Mouse (Mus musculus): ENCODE measurements at regions not wholly inside any gene's neighbourhood (a gene's known extent, or its start where the extent isn't known, plus 50 kb on each side); places are given as distances from the start of the nearest gene placed in this dataset.
A peak's percentile ranks its signal among the peaks of the same experiment; 100 is the strongest.

DNA sequence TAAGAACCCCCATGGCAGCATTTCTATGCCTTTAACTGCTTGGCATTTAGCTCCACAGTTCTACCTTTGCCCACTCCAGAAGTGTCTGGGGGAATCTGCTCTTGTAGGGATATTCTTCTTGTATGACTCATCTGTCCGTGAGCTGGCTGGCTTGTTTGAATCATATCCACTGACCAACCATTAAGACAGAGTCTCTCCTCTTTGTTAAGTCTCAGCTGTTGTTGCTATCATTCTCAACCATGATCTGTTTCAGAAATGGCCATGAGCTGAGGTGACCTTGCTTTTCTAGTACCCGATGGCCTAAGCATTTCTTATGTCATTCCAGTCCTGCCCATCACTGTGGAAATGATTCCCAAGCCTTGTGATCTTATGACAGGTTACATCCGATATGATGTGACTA, 161.8 kb downstream of the 4930564D02Rik start:
- DNase-seq: no peak

DNA sequence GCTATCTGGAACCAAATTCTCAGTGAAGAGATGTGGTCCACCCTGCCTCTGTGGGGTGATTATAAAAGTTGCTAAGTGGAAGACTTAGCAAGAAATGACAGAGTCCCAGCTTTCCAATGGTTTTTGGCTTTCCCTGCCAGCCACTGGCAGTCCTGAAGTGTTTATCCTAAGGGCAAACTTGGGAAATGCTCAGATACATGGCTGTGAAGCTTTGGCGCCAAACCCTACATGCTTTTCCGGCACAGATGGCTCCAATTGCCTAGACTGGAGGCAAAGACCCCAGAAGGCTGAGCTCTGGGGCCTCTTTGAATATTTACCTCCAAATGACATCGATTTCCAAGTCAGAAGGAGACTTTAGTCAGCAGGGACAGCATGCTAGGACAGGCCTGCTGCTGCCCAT, 174.4 kb downstream of the 4930564D02Rik start:
- no peak for DNase-seq

DNA sequence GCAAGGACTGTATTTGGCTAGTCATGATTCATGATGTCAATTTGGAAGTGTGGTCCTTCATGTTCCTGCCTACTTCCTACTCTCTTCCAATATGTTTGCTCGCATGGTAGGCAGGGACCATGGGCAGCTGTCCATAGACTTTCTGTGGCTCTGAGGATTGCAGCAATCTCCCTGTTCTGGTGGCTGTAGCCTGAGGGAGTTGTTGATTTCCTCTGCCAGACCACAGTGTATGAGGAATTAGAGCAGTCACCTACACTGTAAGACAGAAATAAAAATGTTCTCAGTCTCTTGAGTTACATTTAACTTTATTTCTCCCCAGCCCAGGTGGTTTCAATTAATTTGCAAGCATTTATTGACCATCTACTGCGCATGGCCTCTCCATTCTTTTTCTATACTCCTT, 190.5 kb downstream of the 4930564D02Rik start:
- no peak for DNase-seq

DNA sequence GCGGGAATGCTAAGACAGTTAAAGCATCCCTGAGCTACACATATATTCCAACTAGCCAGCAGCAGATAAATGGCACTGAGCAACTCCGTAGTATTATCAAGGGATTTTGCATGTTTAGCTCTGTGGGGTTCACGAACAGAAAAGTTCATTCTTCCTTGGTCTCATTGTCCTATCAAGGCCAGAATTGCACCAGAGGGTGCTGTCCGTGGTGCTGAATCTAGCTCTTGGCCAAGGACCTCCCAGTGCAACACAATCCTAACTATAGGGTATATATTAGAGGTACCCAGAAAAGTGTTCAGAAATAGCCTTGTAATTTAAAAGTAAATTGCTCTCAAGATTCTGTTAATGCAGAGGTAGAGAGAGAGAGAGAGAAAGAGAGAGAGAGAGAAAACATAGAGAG, 176.9 kb upstream of the Kcnd3 start:
- DNase-seq: no peak

DNA sequence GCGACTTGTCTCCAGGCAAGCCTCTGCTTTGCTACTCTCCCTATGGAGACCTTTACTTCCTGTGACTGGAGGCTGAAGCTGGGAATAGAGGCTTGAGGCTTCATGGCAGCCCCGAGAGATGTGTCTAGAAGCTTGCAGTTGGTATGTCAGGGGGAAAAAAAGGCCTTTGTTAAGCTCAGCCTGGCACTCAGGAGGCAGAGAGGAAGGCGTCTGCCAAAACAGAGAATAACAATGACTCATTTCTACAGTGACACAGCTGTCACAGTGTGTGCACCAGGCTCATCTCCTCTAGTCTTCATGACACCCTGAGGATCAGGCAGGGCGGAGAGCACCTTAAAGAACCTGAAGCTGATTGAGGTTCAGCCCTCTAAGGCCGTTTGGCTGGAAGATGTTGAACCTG, 171.2 kb upstream of the Kcnd3 start:
- no peak for DNase-seq

DNA sequence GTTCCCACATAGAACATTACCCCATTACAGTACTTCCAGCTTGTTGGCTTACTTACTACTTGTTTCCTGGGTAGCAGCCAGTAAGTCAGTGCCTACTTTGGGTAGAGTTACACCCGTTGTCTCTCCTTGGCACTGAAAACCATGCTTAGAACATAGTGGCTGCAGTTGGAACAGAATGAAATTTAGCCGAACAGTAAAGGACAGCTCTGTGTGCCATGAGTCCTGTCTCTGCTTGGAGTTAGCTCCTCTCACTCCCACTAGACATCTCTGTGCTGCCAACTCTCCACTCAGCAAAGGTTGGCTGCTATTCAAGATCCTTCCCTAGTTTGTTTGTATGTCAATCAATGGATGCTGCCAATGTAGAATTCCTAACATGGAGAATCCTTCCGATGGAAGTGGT, 170.4 kb upstream of the Kcnd3 start:
- no peak for DNase-seq

DNA sequence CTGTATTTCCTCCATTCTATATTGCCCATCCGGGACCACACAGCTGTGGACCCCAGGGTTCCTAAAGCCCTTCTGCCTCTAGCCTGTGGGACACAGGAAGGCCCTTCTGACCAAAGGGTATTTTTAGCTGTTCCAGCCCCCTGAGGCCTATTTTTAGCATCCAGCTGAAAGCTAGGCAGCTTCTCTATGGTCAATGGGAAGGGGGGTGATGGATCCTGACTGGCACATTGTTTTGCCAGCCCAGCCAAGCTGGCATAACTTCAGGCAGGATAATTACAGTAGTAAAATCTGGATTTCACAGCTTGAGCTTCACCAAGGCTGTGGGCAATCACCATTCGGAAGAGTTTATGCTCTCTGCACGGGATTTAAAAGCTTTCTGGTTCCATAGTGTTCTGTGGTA, 153.9 kb upstream of the Kcnd3 start:
- no peak for DNase-seq

DNA sequence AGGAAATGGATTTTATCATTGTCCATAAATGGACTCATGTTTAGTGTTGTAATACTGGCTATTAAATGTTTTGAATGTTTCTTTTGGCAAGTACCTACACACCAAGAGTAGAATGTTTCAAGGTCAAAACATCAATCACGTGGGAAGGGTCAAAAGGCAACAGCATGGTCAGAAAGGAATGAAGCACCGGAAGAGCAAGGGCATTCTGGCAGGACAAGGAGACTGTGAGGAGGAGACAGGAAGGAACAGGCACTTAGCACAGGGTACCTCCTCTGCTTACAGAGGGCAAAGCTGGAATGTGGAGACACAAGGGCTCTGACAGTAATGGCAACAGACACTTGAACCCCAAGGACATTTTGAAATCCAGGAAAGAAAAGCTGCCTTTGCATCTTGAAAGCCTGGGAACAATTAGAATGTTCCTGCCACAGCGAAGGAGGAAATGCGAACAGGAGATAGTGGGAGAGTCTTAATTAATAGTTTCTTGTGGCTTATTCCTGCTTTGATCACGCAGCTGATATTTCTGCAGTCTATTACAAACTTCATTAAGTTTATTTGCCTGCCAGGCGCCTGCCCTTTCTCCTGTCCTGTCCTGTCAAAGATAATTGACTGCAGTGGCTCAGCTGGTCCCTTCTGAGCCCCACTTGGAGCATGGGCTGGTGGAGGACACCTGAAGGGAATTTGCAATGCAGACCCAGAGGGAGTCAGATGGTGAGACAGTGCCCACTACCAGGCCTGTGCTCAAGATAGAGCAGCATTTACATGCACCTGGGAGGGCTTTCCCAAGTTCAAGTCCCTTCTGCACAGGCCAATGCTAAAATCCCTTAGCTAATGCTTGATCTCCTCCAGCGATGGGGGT, 151.2 kb upstream of the Kcnd3 start:
- peak; percentile 27 for DNase-seq

DNA sequence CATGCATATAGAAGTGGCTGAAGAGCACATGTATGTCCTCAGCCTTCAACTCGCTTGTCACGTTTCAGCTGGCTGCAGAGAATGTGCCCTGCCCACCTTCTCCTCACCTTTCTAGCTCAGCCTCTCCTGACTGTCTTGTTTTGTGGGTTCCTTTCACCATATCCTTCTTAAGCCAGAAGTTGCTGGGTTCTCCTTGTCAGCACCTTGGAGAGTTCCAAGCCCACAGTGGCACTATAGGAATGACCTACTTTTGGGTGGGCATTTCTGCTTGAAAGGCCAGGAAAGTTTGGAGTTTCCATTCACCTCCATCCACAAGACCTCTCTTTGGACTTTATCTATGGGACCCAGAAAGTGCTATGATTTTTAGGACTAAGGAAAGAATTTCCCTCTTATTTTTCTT, 144.5 kb upstream of the Kcnd3 start:
- DNase-seq: no peak

DNA sequence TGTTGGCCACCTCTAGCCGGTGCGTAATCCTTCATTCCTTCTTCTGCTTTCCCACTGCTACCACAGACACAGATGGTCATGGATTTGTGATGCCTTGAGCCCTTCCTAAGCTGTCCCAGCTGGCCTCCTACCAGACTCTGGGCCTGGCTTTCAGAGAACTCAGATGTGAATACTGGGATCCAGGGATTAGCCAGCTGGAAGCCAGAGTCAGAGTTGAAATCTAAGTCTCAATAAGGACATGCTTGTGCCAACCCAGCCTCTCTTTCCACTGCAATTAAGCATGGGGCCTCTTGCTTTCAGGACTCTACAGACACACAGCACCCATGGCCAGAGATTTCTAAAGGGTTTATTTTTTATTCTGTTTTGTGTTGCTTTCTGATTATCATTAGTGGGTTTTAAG, 143.1 kb upstream of the Kcnd3 start:
- no peak for DNase-seq

DNA sequence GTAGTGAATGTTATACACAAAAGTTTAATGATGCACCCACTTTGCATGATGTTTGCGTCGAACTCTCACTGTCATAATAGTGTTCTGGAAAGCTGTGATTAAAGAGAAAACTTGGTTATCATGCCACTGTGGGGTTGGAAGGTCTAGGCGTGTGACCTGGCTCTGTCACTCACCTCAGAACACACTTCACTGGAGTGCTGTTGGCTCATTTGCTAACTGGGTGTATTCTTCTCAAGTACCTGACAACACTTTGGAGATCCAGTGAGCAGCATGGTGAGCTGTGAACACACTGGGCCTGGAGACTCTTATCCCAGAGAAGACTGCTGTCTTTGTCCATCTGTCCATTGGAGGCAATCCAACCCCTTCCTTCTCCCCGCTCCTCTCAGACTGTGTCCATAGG, 98.9 kb upstream of the Kcnd3 start:
- DNase-seq: no peak

DNA sequence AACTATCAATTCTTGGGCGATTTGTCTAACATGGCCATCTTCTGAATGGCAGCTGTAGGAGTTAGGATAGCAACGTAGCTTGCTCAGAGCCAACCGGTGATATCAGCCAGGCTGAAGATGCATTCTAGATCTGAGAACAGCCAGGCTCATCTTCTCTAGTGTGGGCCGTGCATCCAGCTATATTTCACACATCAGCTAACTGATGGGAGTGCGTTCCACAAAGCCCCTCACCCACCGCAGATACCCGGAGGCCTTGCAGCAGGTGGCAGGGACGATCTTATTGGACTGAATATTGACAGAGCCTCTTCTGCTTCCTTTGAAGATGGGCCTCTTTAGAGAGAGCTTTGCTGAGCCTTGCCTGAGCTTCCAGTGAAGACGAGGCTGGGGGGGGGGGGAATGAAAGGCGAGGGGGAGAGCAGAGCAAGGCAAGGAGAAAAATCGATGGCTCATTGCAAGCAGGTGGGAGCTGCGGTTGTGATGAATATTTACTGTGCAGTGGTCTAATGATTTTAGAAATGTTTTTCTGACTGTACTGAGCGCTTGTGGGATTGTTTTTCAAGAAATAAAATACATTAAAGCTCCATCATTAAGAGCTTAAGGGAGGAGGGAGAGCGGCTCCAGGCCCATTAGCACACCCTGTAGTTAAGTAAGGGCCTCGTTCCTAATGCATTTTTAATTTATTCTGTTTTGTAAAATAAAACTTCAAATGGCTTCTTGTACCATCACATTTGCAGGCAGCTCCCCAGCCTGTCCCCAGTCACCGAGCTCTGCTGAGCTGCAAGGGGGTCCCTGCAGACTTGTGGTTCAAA, 97.8 kb upstream of the Kcnd3 start:
- DNase-seq: no peak

DNA sequence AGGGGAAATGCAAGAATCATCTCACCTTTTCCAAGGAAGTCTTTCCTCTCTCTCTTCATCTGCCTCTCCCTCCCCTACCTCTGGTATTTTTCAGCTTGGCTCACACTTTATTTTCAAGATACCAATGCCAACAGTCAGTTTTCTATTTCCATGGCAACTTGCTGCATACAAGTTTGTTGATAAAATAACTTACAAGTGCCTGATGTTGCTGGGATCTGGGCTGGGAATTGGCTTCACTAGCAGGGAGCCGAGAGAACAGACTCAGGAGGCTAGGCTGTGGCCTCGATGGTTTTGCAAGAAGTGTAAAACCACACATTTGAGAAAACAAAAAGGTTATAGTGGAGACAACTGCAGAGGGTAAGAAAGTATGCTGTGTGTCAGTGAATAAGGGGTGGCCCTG, 94.6 kb upstream of the Kcnd3 start:
- DNase-seq: no peak

DNA sequence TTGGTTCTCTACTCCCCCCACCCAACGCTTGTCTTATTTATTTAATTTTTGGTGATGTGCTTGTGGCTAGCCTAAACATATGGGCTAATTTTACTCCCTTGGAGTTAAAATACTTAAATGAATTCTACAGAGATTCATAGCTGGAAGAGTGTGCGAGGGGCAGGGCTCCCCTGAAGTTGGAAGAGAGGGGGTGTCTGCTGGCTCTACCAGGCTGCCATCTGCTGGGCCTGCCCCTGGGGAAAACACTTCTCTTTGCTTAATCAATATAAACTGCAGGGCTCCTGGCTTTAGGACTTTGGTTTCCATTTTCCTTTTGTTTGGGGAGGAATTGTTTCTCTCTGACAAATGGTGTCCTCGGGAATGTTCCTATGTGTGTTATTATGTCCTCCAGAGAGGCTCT, 92.5 kb upstream of the Kcnd3 start:
- DNase-seq: no peak

DNA sequence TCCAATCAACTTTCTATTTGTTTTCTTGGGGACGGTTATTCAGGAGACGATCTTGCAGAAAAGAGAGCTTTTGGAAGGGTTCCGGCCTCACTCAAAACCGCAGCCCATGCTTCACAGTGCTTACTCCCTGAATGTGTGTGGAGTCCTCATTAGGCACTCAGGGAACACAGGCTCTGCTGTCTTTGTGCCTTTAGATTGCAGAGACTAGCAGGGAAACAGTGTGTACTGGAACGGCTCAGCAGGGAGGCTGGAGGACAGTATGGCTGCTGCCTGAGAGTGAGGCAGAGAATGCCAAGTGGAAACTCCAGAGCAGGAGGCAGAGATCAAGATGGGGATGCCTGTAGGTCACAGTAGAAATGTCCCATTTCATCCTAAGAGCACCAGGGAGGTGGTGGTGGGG, 87.4 kb upstream of the Kcnd3 start:
- no peak for DNase-seq

DNA sequence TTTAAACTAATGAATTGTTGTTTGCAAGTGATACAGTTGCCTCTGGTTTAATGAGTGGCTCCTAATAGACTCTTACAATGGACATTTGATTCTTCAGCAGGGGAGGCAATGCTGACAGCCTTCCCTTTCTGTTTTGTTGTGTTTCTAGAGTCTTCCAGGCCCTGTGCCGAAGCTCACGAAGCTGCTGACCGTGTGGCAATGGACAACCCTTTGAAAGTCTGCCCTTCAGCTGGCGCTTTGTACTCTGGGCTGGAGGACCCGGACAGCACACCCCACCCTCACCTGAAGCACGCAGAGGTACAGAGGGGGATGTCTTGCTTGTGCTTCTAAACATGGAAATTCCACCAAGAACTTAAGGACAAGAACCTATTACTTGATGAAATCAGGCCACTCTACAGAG, 85.3 kb upstream of the Kcnd3 start:
- DNase-seq: no peak

DNA sequence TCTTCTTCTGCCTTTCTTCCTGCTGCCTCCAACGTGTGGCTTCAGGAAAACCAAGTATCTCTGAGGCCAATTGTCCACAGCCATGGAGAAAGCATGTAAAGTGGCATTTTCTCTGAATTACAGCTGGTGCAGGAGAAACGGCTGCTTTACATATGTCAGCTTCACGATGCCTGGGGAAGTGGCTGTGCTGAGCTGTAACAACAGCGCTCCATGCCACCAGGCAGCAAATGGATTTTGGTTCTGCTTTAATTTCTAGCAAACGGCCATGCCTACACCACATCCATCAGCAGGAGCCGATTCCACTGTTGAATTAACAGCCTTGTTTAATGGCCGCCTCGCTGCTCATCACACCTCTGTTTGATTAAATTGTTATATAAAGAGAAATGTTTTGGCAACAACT, 84.2 kb upstream of the Kcnd3 start:
- DNase-seq: no peak

DNA sequence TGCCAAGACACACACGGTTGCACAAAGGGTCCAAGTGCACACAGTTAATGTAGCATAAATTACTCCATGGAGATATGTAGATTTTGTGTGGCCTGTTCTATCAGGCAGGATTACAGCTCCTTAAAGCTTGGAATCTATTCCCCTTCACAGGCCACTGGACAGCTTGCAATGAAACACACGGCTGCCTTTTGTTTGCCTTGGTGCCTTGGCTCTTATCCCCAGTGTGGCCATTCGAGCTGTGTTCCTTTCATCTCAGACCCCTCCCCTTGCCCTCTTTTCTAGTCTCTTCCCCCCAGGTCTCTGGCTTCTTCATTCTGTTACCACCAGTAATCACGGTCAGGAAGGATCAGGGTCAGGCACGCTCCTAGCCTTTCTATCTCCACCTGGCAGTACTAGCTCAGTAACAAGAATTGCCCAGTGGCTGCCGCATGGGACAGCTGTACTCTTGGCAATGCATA, 79.7 kb upstream of the Kcnd3 start:
- DNase-seq: no peak

DNA sequence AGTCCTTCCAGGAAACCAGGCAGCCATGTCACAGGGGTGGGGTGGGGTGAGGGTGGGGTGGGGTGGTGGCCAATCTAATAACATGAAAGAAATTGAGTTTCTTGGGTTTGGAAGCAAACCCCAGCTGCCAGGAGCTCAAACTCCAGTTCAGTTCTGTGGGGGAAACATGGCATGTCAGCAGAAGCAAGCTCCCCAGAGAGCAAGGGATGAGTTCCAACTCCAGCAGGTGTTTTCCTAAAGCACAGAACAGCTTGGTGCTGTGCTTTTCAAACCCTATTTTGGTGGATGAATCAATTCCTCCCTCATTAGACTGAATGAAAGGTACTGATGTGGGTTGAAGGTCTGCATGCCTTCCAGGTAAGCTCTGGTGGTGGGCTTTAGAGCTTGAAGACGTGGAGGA, 77.8 kb upstream of the Kcnd3 start:
- no peak for DNase-seq

DNA sequence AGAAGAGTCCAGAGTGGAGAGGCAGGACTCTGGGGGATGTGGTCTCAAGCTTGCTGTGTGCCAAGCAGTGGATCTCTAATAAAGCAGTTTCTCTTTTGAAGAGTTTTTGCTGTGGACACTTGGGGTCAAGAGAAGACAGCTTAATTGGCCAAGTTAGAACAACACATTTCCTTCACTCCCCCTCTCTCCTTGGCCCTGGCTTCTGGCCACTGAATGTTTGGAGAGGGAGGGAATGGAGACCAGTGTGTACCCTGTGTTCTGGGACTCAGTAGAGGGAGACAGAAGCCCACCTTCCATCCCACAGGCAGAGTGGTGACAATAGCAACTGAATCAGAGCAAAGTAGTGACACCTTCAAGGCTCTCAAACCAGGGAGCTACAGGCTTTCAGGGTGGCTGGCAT, 77.3 kb upstream of the Kcnd3 start:
- DNase-seq: no peak

DNA sequence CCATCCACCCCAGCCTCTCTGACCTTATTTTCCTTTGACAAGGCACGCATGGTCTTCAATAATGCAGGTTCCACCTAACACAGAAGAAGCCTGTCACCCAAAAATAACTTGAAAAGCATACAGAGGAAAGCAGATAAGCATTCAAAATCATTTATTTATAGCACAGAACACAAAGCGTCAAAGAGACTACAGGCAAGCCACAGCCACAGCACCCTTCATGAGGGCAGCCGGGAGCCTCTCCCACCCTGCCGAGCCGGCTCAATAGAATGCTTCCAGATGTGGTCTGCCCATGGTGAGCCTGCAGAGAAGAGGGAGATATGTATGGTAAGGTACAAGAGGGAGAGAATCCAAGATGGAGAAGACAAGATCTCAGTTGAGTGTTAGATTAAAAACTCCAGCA, 76.7 kb upstream of the Kcnd3 start:
- DNase-seq: no peak

DNA sequence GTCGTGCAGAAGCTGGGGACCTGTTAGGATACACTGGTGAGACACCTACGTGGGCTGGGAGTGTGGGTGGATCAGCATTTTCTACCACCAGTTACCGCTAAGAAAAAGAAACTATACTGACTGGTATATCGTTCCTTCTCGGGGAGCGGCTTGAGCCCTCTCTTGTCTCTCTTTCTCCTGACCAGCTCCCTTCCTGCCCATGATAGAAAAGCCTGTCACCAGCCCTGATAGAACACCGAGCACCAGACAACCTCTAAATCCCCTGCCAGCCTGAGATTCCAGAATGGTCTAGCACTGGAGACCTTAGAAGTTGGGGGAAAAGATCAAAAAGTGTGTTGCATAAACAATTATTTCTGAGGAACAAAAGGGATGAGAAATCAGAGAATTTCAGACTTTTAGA, 76.3 kb upstream of the Kcnd3 start:
- no peak for DNase-seq

DNA sequence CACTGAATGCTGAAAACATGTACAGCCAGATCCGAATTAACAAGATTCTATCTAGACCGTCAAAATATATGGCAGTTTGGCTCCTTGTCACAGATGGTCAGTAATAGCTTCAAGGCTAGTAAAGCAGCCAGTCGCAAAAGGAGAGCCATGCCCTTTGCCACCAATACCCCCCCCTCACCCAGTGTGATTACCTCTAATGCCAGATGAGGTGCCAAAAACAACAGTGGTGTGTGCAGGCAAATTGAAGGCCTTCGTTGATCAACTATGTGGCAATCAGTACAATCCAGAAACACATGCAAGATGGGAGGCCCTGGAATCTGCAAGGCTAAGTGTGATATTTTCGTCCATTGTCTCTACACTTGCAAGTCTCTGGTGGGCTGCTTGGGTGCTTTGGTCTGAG, 75.8 kb upstream of the Kcnd3 start:
- DNase-seq: no peak

DNA sequence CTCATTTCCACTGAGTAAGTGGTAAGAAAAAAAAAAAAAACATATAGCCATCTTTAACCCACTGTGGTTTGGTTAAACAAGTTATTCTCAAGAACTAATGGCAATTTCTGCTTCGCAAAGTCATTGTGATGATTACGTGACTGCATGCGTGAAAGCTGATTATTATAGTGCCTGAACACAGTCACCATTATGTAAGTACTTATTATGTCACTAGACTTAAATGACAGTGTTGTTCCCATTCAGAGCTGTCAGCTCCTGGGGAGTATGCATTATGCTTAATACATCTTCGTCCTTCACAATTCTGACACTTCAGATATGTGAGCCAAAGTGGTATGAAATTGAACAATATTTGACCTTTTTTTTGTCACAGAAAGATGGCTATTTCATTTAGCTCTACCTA, 71.3 kb upstream of the Kcnd3 start:
- DNase-seq: no peak
